Mouse (Mus musculus): ENCODE results near the gene Gm49450. TPM values are rescaled to one million over a fixed set of nuclear protein-coding genes. Genes with fewer than 3 reads are reported as not detected.

The Gm49450 gene
- polyA plus RNA-seq, 1 experiment from 2014 or later: not detected

GRCm38 (mm10) chr15:98901530-98901929 is 51.8 kb downstream of the Gm49450 start:
- Histone ChIP-seq H3K4me2 (replicated peaks) (no peak overlapping the region), H3K36me3 (peaks cover 37% of the 10 kb centered on the region), H3K27me3 (peaks cover 41% of the 10 kb centered on the region), H3K9ac (no peak overlapping the region), H3K9me3 (replicated peaks) (no peaks in the 10 kb centered on the region), H3K27ac (no peak overlapping the region), H3K4me1 (peaks cover 14% of the 10 kb centered on the region), H3K4me3 (no peak overlapping the region)
- WGBS: 62% methylated on average over 1 of the region's 1 CpGs
- no peak for ATAC-seq (ENCODE audit: low FRiP score)

GRCm38 (mm10) chr15:98897928-98898800 is 55.2 kb downstream of the Gm49450 start, which contains the start of gene Dhh:
TSS of gene Dhh (minus strand) at chr15:98898540.
- Histone ChIP-seq H3K36me3 (peaks cover 5% of the 10 kb centered on the region), H3K4me3 (peak within 1 kb of the TSS; percentile 25), H3K9ac (no peak within 1 kb of the TSS), H3K4me1 (peaks cover 43% of the 10 kb centered on the region), H3K27me3 (peaks cover 75% of the 10 kb centered on the region), H3K9me3 (replicated peaks) (no peaks in the 10 kb centered on the region), H3K27ac (no peak within 1 kb of the TSS), H3K4me2 (replicated peaks) (peak within 1 kb of the TSS; percentile 45)
- no peak for ATAC-seq (ENCODE audit: low FRiP score)
- WGBS: 1% methylated on average over 41 of the region's 41 CpGs

GRCm38 (mm10) chr15:98897495-98897894 is 55.9 kb downstream of the Gm49450 start:
- H3K9ac ChIP-seq: no peak overlapping the region
- peaks cover 43% of the 10 kb centered on the region for H3K4me1 ChIP-seq
- H3K9me3 ChIP-seq (replicated peaks): no peaks in the 10 kb centered on the region
- H3K4me2 ChIP-seq (replicated peaks): peak overlapping the region; percentile 45
- no peak for ATAC-seq (ENCODE audit: low FRiP score)
- H3K27me3 ChIP-seq: peaks cover 81% of the 10 kb centered on the region
- H3K4me3 ChIP-seq: peak overlapping the region; percentile 25; the same call in 1 of the 2 replicates
- 3% methylated on average over 10 of the region's 10 CpGs for WGBS
- H3K27ac ChIP-seq: no peak overlapping the region
- no peaks in the 10 kb centered on the region for H3K36me3 ChIP-seq

GRCm38 (mm10) chr15:98895635-98896589 is 57.4 kb downstream of the Gm49450 start:
- under 1% methylated on average over 41 of the region's 41 CpGs for WGBS
- Histone ChIP-seq H3K9me3 (replicated peaks) (no peaks in the 10 kb centered on the region), H3K27ac (no peak overlapping the region), H3K27me3 (peaks cover 94% of the 10 kb centered on the region), H3K4me1 (peaks cover 43% of the 10 kb centered on the region), H3K36me3 (no peaks in the 10 kb centered on the region), H3K4me3 (peak overlapping the region; percentile 28), H3K4me2 (replicated peaks) (peak overlapping the region; percentile 95), H3K9ac (peak overlapping the region; percentile 37)
- 0 out of 2 replicates have a peak, but pooled peaks have one; percentile 42 for ATAC-seq (ENCODE audit: low FRiP score)

- peaks cover 43% of the 10 kb centered on the region for H3K4me1 ChIP-seq
- peak overlapping the region; percentile 45 for H3K4me3 ChIP-seq
- H3K27ac ChIP-seq: no peak overlapping the region
- H3K27me3 ChIP-seq: peaks cover 86% of the 10 kb centered on the region
- ATAC-seq (ENCODE audit: low FRiP score): no peak
- no peaks in the 10 kb centered on the region for H3K9me3 ChIP-seq (replicated peaks)
- H3K36me3 ChIP-seq: no peaks in the 10 kb centered on the region
- 2% methylated on average over 38 of the region's 38 CpGs for whole genome bisulfite sequencing
- H3K4me2 ChIP-seq (replicated peaks): peak overlapping the region; percentile 95
- peak overlapping the region; percentile 37 for H3K9ac ChIP-seq
Measured at GRCm38 (mm10) chr15:98894746-98895634, 58.4 kb downstream of the Gm49450 start.

GRCm38 (mm10) chr15:98893940-98894745 is 59.2 kb downstream of the Gm49450 start, which contains the start of gene Rhebl1:
TSS of gene Rhebl1 (minus strand) at chr15:98894540.
- WGBS: under 1% methylated on average over 77 of the region's 77 CpGs
- Histone ChIP-seq H3K4me2 (replicated peaks) (peak within 1 kb of the TSS; percentile 95), H3K36me3 (no peaks in the 10 kb centered on the region), H3K4me1 (peaks cover 43% of the 10 kb centered on the region), H3K27me3 (peaks cover 79% of the 10 kb centered on the region), H3K27ac (no peak within 1 kb of the TSS), H3K9me3 (replicated peaks) (no peaks in the 10 kb centered on the region), H3K9ac (peak within 1 kb of the TSS; percentile 53), H3K4me3 (peak within 1 kb of the TSS; percentile 45)
- no peak for ATAC-seq (ENCODE audit: low FRiP score)

GRCm38 (mm10) chr15:98893036-98893435 is 60.3 kb downstream of the Gm49450 start:
- H3K27me3 ChIP-seq: peaks cover 68% of the 10 kb centered on the region
- no peak overlapping the region for H3K9ac ChIP-seq
- H3K36me3 ChIP-seq: no peaks in the 10 kb centered on the region
- ATAC-seq (ENCODE audit: low FRiP score): no peak
- 49% methylated on average over 4 of the region's 4 CpGs for WGBS
- no peak overlapping the region for H3K4me2 ChIP-seq (replicated peaks)
- H3K4me1 ChIP-seq: peaks cover 37% of the 10 kb centered on the region
- H3K4me3 ChIP-seq: no peak overlapping the region
- no peak overlapping the region for H3K27ac ChIP-seq
- H3K9me3 ChIP-seq (replicated peaks): no peaks in the 10 kb centered on the region

- no peak overlapping the region for H3K4me3 ChIP-seq
- no peaks in the 10 kb centered on the region for H3K36me3 ChIP-seq
- peak; percentile 46; the same call in 1 of the 2 replicates for ATAC-seq (ENCODE audit: low FRiP score)
- H3K9ac ChIP-seq: no peak overlapping the region
- peaks cover 61% of the 10 kb centered on the region for H3K27me3 ChIP-seq
- H3K4me1 ChIP-seq: peaks cover 30% of the 10 kb centered on the region
- H3K27ac ChIP-seq: no peak overlapping the region
- 43% methylated on average over 6 of the region's 6 CpGs for WGBS
- no peak overlapping the region for H3K4me2 ChIP-seq (replicated peaks)
- no peaks in the 10 kb centered on the region for H3K9me3 ChIP-seq (replicated peaks)
Measured at GRCm38 (mm10) chr15:98891907-98892606, 61.3 kb downstream of the Gm49450 start.

- H3K27ac ChIP-seq: no peak overlapping the region
- H3K27me3 ChIP-seq: peaks cover 53% of the 10 kb centered on the region
- peaks cover 30% of the 10 kb centered on the region for H3K4me1 ChIP-seq
- no peak overlapping the region for H3K9ac ChIP-seq
- no peak overlapping the region for H3K4me3 ChIP-seq
- 11% methylated on average over 19 of the region's 19 CpGs for WGBS
- no peaks in the 10 kb centered on the region for H3K36me3 ChIP-seq
- H3K4me2 ChIP-seq (replicated peaks): no peak overlapping the region
- ATAC-seq (ENCODE audit: low FRiP score): no peak
- no peaks in the 10 kb centered on the region for H3K9me3 ChIP-seq (replicated peaks)
Measured at GRCm38 (mm10) chr15:98891198-98891742, 62.1 kb downstream of the Gm49450 start.

GRCm38 (mm10) chr15:98887526-98887925 is 65.8 kb downstream of the Gm49450 start:
- H3K9ac ChIP-seq: no peak overlapping the region
- no peak for ATAC-seq (ENCODE audit: low FRiP score)
- H3K27me3 ChIP-seq: peaks cover 16% of the 10 kb centered on the region
- no peak overlapping the region for H3K27ac ChIP-seq
- no peaks in the 10 kb centered on the region for H3K36me3 ChIP-seq
- no peak overlapping the region for H3K4me3 ChIP-seq
- no peaks in the 10 kb centered on the region for H3K4me1 ChIP-seq
- WGBS: 80% methylated on average over 7 of the region's 7 CpGs
- H3K9me3 ChIP-seq (replicated peaks): no peaks in the 10 kb centered on the region
- H3K4me2 ChIP-seq (replicated peaks): no peak overlapping the region
